Mouse (Mus musculus) small intestine, adult 2 months (tissue): ENCODE results near the gene Susd3.

Experiments
- CTCF ChIP-seq: fragments of 200-500 bp; IDR thresholded peaks from 2 replicates; pipeline ENCODE4 v1.5.1; 2012; ENCODE audit warnings: low read depth, mild to moderate bottlenecking, control low read depth, inconsistent platforms, low read length, moderate library complexity, mixed read lengths; ENCODE audit not compliant: insufficient replicate concordance, insufficient read length; ENCODE audit errors: extremely low read depth
- POLR2A ChIP-seq: fragments of 200-500 bp; IDR thresholded peaks from 2 replicates; pipeline ENCODE4 v1.6.1; 2012; ENCODE audit warnings: low read depth, mild to moderate bottlenecking, control low read depth, inconsistent platforms, low read length, moderate library complexity

GRCm38 (mm10) chr13:49234711-49235110, 13.8 kb downstream of the Susd3 start:
- TF ChIP-seq POLR2A (no peak), CTCF (no peak)
